ENCODE assay signal across 9 mouse cellular contexts in genomic region chr4:97780024-97780423, GRCm38 (mm10). TPM values are rescaled to one million over a fixed set of nuclear protein-coding genes. Genes with fewer than 3 reads are reported as not detected.
DNase-seq lines count a peak whose midpoint lies in the region; ATAC-seq and TF ChIP-seq lines count a peak whose summit lies in the region.
"Had no signal": no experiment of that assay in that cellular context is flagged by ENCODE, and none has a peak within 500 bp of the region (broad histone marks: within the 10 kb centered on the region; RNA-seq: fewer than 3 reads in every experiment).

No protein-coding gene starts in this region.

- peaks cover 9% of the 10 kb centered on the region; the same call in 1 of the 2 replicates for H3K4me1 ChIP-seq in heart, embryonic 10.5 days
- H3K4me1 ChIP-seq in forebrain, postnatal 0 days (ENCODE audit: insufficient read depth), result 0 out of 2 replicates have a peak, but pooled peaks cover 10% of the 10 kb centered on the region
- peaks cover 24% of the 10 kb centered on the region for H3K4me1 ChIP-seq in limb, embryonic 14.5 days (ENCODE audit: control insufficient read depth, insufficient read depth, low read length)

- peak overlapping the region; percentile 82 for H3K9ac ChIP-seq in forebrain, postnatal 0 days
- peak overlapping the region; percentile 100 for H3K9ac ChIP-seq in limb, embryonic 14.5 days (ENCODE audit: low read depth, low read length, severe bottlenecking)
- H3K9ac ChIP-seq: liver, embryonic 13.5 days had no signal

- TF ChIP-seq POLR2A in limb, embryonic 14.5 days (IDR thresholded peaks at IDR 0.05; ENCODE audit: borderline replicate concordance, extremely low read depth, insufficient read depth, insufficient read length), result no peak

- H3K4me3 ChIP-seq in heart, embryonic 10.5 days, result peak overlapping the region; percentile 86
- H3K4me3 ChIP-seq in forebrain, postnatal 0 days (ENCODE audit: low read depth, low read length), result peak overlapping the region; percentile 78
- peak overlapping the region; percentile 97 for H3K4me3 ChIP-seq in limb, embryonic 14.5 days (replicated peaks; ENCODE audit: low read length)

- no peak for DNase-seq in heart, embryonic 10.5 days (ENCODE audit: low spot score)
- no peak for DNase-seq in heart, postnatal 25 days (ENCODE audit: low spot score)
- peak; percentile 44 for DNase-seq in adrenal gland, postnatal 10 days
- DNase-seq in forebrain, postnatal 0 days, result no peak
- DNase-seq in limb, embryonic 14.5 days (ENCODE audit: low spot score), result no peak
- no peak for DNase-seq in right cerebral cortex, postnatal 25 days
- no peak for DNase-seq in thymus, postnatal 25 days
- DNase-seq: liver, embryonic 13.5 days had no signal

- no peak for TF ChIP-seq CTCF in forebrain, postnatal 0 days (IDR thresholded peaks at IDR 0.05; ENCODE audit: low read depth)

- H3K36me3 ChIP-seq in heart, embryonic 10.5 days, result peaks cover 23% of the 10 kb centered on the region
- H3K36me3 ChIP-seq in forebrain, postnatal 0 days (ENCODE audit: insufficient read depth), result no peaks in the 10 kb centered on the region
- H3K36me3 ChIP-seq in limb, embryonic 14.5 days (ENCODE audit: control insufficient read depth, insufficient read depth, low read length), result peaks cover 23% of the 10 kb centered on the region

- H3K27ac ChIP-seq in heart, embryonic 10.5 days, result peak overlapping the region; percentile 95; the same call in 1 of the 2 replicates
- H3K27ac ChIP-seq in forebrain, postnatal 0 days (ENCODE audit: low read depth, low read length), result peak overlapping the region; percentile 73
- peak overlapping the region; percentile 99 for H3K27ac ChIP-seq in limb, embryonic 14.5 days (replicated peaks; ENCODE audit: low read depth, low read length)
- H3K27ac ChIP-seq: liver, embryonic 13.5 days had no signal

- no peaks in the 10 kb centered on the region for H3K9me3 ChIP-seq in heart, embryonic 10.5 days
- no peaks in the 10 kb centered on the region for H3K9me3 ChIP-seq in forebrain, postnatal 0 days (ENCODE audit: low read length)
- H3K9me3 ChIP-seq in limb, embryonic 14.5 days (ENCODE audit: control insufficient read depth, low read length), result no peaks in the 10 kb centered on the region
- H3K9me3 ChIP-seq: liver, embryonic 13.5 days had no signal

- intact Hi-C loops in heart, postnatal 25 days (cut with DNase I), result loop anchor here (1.0 kb wide), 1 partner anchor 126 kb away; no protein-coding TSS in a partner anchor

- 52% methylated on average over 7 of the region's 7 CpGs for WGBS in heart, embryonic 10.5 days
- 29% methylated on average over 7 of the region's 7 CpGs for WGBS in forebrain, postnatal 0 days
- 14% methylated on average over 7 of the region's 7 CpGs for WGBS in limb, embryonic 14.5 days

- H3K4me2 ChIP-seq in forebrain, postnatal 0 days (ENCODE audit: low read depth), result peak overlapping the region; percentile 82
- peak overlapping the region; percentile 84 for H3K4me2 ChIP-seq in limb, embryonic 14.5 days (replicated peaks; ENCODE audit: low read depth, low read length, severe bottlenecking)

- no peaks in the 10 kb centered on the region for H3K27me3 ChIP-seq in heart, embryonic 10.5 days (ENCODE audit: insufficient read depth, poor library complexity, severe bottlenecking)
- no peaks in the 10 kb centered on the region; the same call in 1 of the 2 replicates for H3K27me3 ChIP-seq in forebrain, postnatal 0 days (ENCODE audit: insufficient read depth, low read length)
- H3K27me3 ChIP-seq in limb, embryonic 14.5 days (ENCODE audit: control insufficient read depth, insufficient read depth, low read length), result no peaks in the 10 kb centered on the region

- ATAC-seq in forebrain, postnatal 0 days, result no peak
- no peak for ATAC-seq in limb, embryonic 14.5 days (ENCODE audit: low FRiP score, low read depth)
- no peak for ATAC-seq in frontal cortex, adult (ENCODE audit: low TSS enrichment)

RNA-seq across cellular contexts. Expression of gene E130114P18Rik, which starts 2.1 kb away (rescaled TPM):
- 0.33 and 1.1 TPM in 2 replicates for polyA plus RNA-seq in heart, embryonic 10.5 days (2016; fragmentation: Nextera tagmentation; extraction: Ambion mirVana)
- not detected for total RNA-seq in heart, postnatal 25 days (2021)
- total RNA-seq in adrenal gland, postnatal 10 days (2021), result under 1 TPM; 0.48 to 0.69 TPM
- 12.9 and 15.2 TPM in 2 replicates for total RNA-seq in forebrain, postnatal 0 days (2014; rRNA removed)
- polyA plus RNA-seq in forebrain, postnatal 0 days (2015; fragmentation: Nextera tagmentation; extraction: Ambion mirVana), result 19.3 and 20.7 TPM in 2 replicates
- polyA plus RNA-seq in limb, embryonic 14.5 days (2012; rRNA removed), result 2.1 and 2.2 TPM in 2 replicates
- polyA plus RNA-seq in limb, embryonic 14.5 days (2014; fragmentation: Nextera tagmentation; extraction: Ambion mirVana), result 4.6 and 4.9 TPM in 2 replicates

RNA-seq across cellular contexts. Expression of gene Nfia, which starts 7.5 kb away (rescaled TPM):
- 14.4 and 19.6 TPM in 2 replicates for polyA plus RNA-seq in heart, embryonic 10.5 days (2016; fragmentation: Nextera tagmentation; extraction: Ambion mirVana)
- total RNA-seq in heart, postnatal 25 days (2021), result 100 to 1,000 TPM; 134 to 149 TPM
- 100 to 1,000 TPM; 212 to 228 TPM for total RNA-seq in adrenal gland, postnatal 10 days (2021)
- 44.1 and 51.2 TPM in 2 replicates for total RNA-seq in forebrain, postnatal 0 days (2014; rRNA removed)
- 38.2 and 57.5 TPM in 2 replicates for polyA plus RNA-seq in forebrain, postnatal 0 days (2015; fragmentation: Nextera tagmentation; extraction: Ambion mirVana)
- 51.9 and 74.6 TPM in 2 replicates for polyA plus RNA-seq in limb, embryonic 14.5 days (2012; rRNA removed)
- polyA plus RNA-seq in limb, embryonic 14.5 days (2014; fragmentation: Nextera tagmentation; extraction: Ambion mirVana), result 71.2 and 89.3 TPM in 2 replicates
